Mouse (Mus musculus) naive thymus-derived CD4-positive, alpha-beta T cell, adult 2 months (primary cell): ENCODE results near the gene Ascc1.
A peak's percentile ranks its signal among the peaks of the same experiment; 100 is the strongest.

Experiments
- DNase-seq: peaks from one replicate; pipeline ENCODE4 v3.0.0-alpha.2; 2011; ENCODE audit warnings: low read depth

Ascc1 gene

GRCm38 (mm10) chr10:60080601-60080981 is 78.0 kb downstream of the Ascc1 start:
- DNase-seq: no peak

GRCm38 (mm10) chr10:60080982-60081825 is 78.6 kb downstream of the Ascc1 start:
- DNase-seq: peak; percentile 71

GRCm38 (mm10) chr10:60081905-60082304 is 79.3 kb downstream of the Ascc1 start:
- peak; percentile 30 for DNase-seq

- DNase-seq: no peak
Measured at GRCm38 (mm10) chr10:60084065-60084464, 81.5 kb downstream of the Ascc1 start.

- DNase-seq: no peak
Measured at GRCm38 (mm10) chr10:60092311-60092710, 89.7 kb downstream of the Ascc1 start.

GRCm38 (mm10) chr10:60093751-60094150 is 91.1 kb downstream of the Ascc1 start:
- DNase-seq: no peak

GRCm38 (mm10) chr10:60095558-60095957 is 93.0 kb downstream of the Ascc1 start:
- DNase-seq: no peak

- no peak for DNase-seq
Measured at GRCm38 (mm10) chr10:60096302-60096701, 93.7 kb downstream of the Ascc1 start.

GRCm38 (mm10) chr10:60097146-60097545 is 94.5 kb downstream of the Ascc1 start:
- no peak for DNase-seq

GRCm38 (mm10) chr10:60097774-60098173 is 95.2 kb downstream of the Ascc1 start:
- DNase-seq: no peak

- DNase-seq: no peak
Measured at GRCm38 (mm10) chr10:60105391-60106145, 103.0 kb downstream of the Ascc1 start.

- DNase-seq: peak; percentile 45
Measured at GRCm38 (mm10) chr10:60106146-60106530, 103.5 kb downstream of the Ascc1 start, which contains the start of gene Spock2. Gene Spock2 (plus strand): TSS chr10:60106219.

GRCm38 (mm10) chr10:60106531-60107186 is 104.1 kb downstream of the Ascc1 start:
- DNase-seq: peak; percentile 39

- DNase-seq: peak; percentile 12
Measured at GRCm38 (mm10) chr10:60107448-60107847, 104.8 kb downstream of the Ascc1 start.

- no peak for DNase-seq
Measured at GRCm38 (mm10) chr10:60108321-60109111, 105.9 kb downstream of the Ascc1 start.

- no peak for DNase-seq
Measured at GRCm38 (mm10) chr10:60109336-60109735, 106.7 kb downstream of the Ascc1 start.

- DNase-seq: no peak
Measured at GRCm38 (mm10) chr10:60109989-60110388, 107.4 kb downstream of the Ascc1 start.

GRCm38 (mm10) chr10:60110908-60111475 is 108.4 kb downstream of the Ascc1 start:
- DNase-seq: no peak

- no peak for DNase-seq
Measured at GRCm38 (mm10) chr10:60113965-60114690, 111.5 kb downstream of the Ascc1 start.

- DNase-seq: peak; percentile 10
Measured at GRCm38 (mm10) chr10:60115345-60116185, 113.0 kb downstream of the Ascc1 start.
